Mouse (Mus musculus) cerebellum, adult 2 months (tissue): ENCODE data around the gene Fam163b.

ENCODE experiments used
- CTCF ChIP-seq: fragments of 200-500 bp; IDR thresholded peaks from 2 replicates; pipeline ENCODE4 v1.5.1; 2011; ENCODE audit warnings: low read depth, mild to moderate bottlenecking, control low read depth, low read length, moderate library complexity, borderline replicate concordance; ENCODE audit not compliant: insufficient read depth
- POLR2A ChIP-seq: fragments of 200-500 bp; IDR thresholded peaks from 2 replicates; pipeline ENCODE4 v1.6.1; 2011; ENCODE audit warnings: low read length, control low read depth, borderline replicate concordance; ENCODE audit not compliant: insufficient read depth

GRCm38 (mm10) chr2:27163851-27164250 lies 21.6 kb upstream of the Fam163b start:
- TF ChIP-seq CTCF, result no peak
- no peak for TF ChIP-seq POLR2A
